Mouse (Mus musculus): ENCODE results near the gene Zfp811. TPM values are rescaled to one million over a fixed set of nuclear protein-coding genes. Genes with fewer than 3 reads are reported as not detected.
A peak's percentile ranks its signal among the peaks of the same experiment; 100 is the strongest.

Gene Zfp811
- polyA plus RNA-seq, 1 experiment from 2014 or later, result 10.3 TPM

- 12% methylated on average over 8 of the region's 8 CpGs for WGBS
Measured at GRCm38 (mm10) chr17:32808921-32809320, 810 bp downstream of the Zfp811 start.

GRCm38 (mm10) chr17:32789244-32789643, 20.5 kb downstream of the Zfp811 start:
- peaks cover 13% of the 10 kb centered on the region for H3K36me3 ChIP-seq
- H3K4me3 ChIP-seq, result no peak overlapping the region
- 78% methylated on average over 8 of the region's 8 CpGs for WGBS
- peak overlapping the region; percentile 71 for H3K4me2 ChIP-seq (replicated peaks)
- no peak overlapping the region for H3K9ac ChIP-seq
- no peaks in the 10 kb centered on the region for H3K9me3 ChIP-seq
- ATAC-seq (ENCODE audit: insufficient number of reproducible peaks, insufficient read depth, low FRiP score, low TSS enrichment), result no peak
- peaks cover 13% of the 10 kb centered on the region for H3K4me1 ChIP-seq
- H3K27ac ChIP-seq, result no peak overlapping the region
- no peaks in the 10 kb centered on the region for H3K27me3 ChIP-seq

More at GRCm38 (mm10) chr17:32808921-32809320, 810 bp downstream of the Zfp811 start:
- Histone ChIP-seq H3K4me2 (replicated peaks) (peak overlapping the region; percentile 72), H3K27me3 (no peaks in the 10 kb centered on the region), H3K9ac (peak overlapping the region; percentile 68), H3K9me3 (no peaks in the 10 kb centered on the region), H3K4me1 (peaks cover 16% of the 10 kb centered on the region; the same call in 1 of the 2 replicates), H3K4me3 (peak overlapping the region; percentile 56), H3K36me3 (no peaks in the 10 kb centered on the region), H3K27ac (no peak overlapping the region)
- no peak for ATAC-seq (ENCODE audit: insufficient number of reproducible peaks, insufficient read depth, low FRiP score, low TSS enrichment)

GRCm38 (mm10) chr17:32788576-32788975, 21.2 kb downstream of the Zfp811 start:
- 7% methylated on average over 9 of the region's 9 CpGs for WGBS
- peak overlapping the region; percentile 52; the same call in 1 of the 2 replicates for H3K27ac ChIP-seq
- ATAC-seq (ENCODE audit: insufficient number of reproducible peaks, insufficient read depth, low FRiP score, low TSS enrichment), result no peak

GRCm38 (mm10) chr17:32788094-32788559, 21.6 kb downstream of the Zfp811 start, which contains the start of gene Zfp871:
Gene Zfp871 (minus strand): TSS chr17:32788287.
- Histone ChIP-seq H3K9ac (peak within 1 kb of the TSS; percentile 96), H3K27ac (peak within 1 kb of the TSS; percentile 93), H3K36me3 (peaks cover 24% of the 10 kb centered on the region), H3K4me1 (peaks cover 13% of the 10 kb centered on the region), H3K9me3 (no peaks in the 10 kb centered on the region), H3K27me3 (no peaks in the 10 kb centered on the region), H3K4me2 (replicated peaks) (peak within 1 kb of the TSS; percentile 71), H3K4me3 (peak within 1 kb of the TSS; percentile 74)
- under 1% methylated on average over 22 of the region's 22 CpGs for WGBS
- ATAC-seq (ENCODE audit: insufficient number of reproducible peaks, insufficient read depth, low FRiP score, low TSS enrichment), result peak; percentile 97

More at GRCm38 (mm10) chr17:32788576-32788975, 21.2 kb downstream of the Zfp811 start:
- no peaks in the 10 kb centered on the region for H3K27me3 ChIP-seq
- H3K4me2 ChIP-seq (replicated peaks), result peak overlapping the region; percentile 71
- no peaks in the 10 kb centered on the region for H3K9me3 ChIP-seq
- peaks cover 13% of the 10 kb centered on the region for H3K4me1 ChIP-seq
- peak overlapping the region; percentile 30; the same call in 1 of the 2 replicates for H3K9ac ChIP-seq
- peaks cover 20% of the 10 kb centered on the region for H3K36me3 ChIP-seq
- H3K4me3 ChIP-seq, result peak overlapping the region; percentile 74

- ATAC-seq (ENCODE audit: insufficient number of reproducible peaks, insufficient read depth, low FRiP score, low TSS enrichment), result peak; percentile 75
- Histone ChIP-seq H3K4me1 (peaks cover 13% of the 10 kb centered on the region), H3K4me3 (peak overlapping the region; percentile 74)
Measured at GRCm38 (mm10) chr17:32787436-32788093, 22.2 kb downstream of the Zfp811 start.

GRCm38 (mm10) chr17:32786944-32787343, 22.8 kb downstream of the Zfp811 start:
- Histone ChIP-seq H3K4me3 (peak overlapping the region; percentile 74), H3K27ac (no peak overlapping the region), H3K9me3 (no peaks in the 10 kb centered on the region), H3K36me3 (peaks cover 28% of the 10 kb centered on the region), H3K4me1 (peaks cover 13% of the 10 kb centered on the region), H3K4me2 (replicated peaks) (peak overlapping the region; percentile 71), H3K9ac (peak overlapping the region; percentile 96; the same call in 1 of the 2 replicates), H3K27me3 (no peaks in the 10 kb centered on the region)
- WGBS, result 61% methylated on average over 6 of the region's 6 CpGs
- ATAC-seq (ENCODE audit: insufficient number of reproducible peaks, insufficient read depth, low FRiP score, low TSS enrichment), result no peak

More at GRCm38 (mm10) chr17:32787436-32788093, 22.2 kb downstream of the Zfp811 start:
- H3K4me2 ChIP-seq (replicated peaks), result peak overlapping the region; percentile 71
- H3K27ac ChIP-seq, result peak overlapping the region; percentile 93
- no peaks in the 10 kb centered on the region for H3K27me3 ChIP-seq
- peak overlapping the region; percentile 96 for H3K9ac ChIP-seq
- WGBS, result under 1% methylated on average over 31 of the region's 31 CpGs
- H3K9me3 ChIP-seq, result no peaks in the 10 kb centered on the region
- H3K36me3 ChIP-seq, result peaks cover 28% of the 10 kb centered on the region

GRCm38 (mm10) chr17:32785656-32786055, 24.1 kb downstream of the Zfp811 start:
- WGBS, result 80% methylated on average over 3 of the region's 3 CpGs
- H3K27me3 ChIP-seq, result no peaks in the 10 kb centered on the region
- no peak overlapping the region for H3K4me3 ChIP-seq
- H3K9ac ChIP-seq, result no peak overlapping the region
- no peaks in the 10 kb centered on the region for H3K9me3 ChIP-seq
- no peak overlapping the region for H3K27ac ChIP-seq
- peaks cover 13% of the 10 kb centered on the region for H3K4me1 ChIP-seq
- peak overlapping the region; percentile 24; the same call in 1 of the 2 replicates for H3K4me2 ChIP-seq (replicated peaks)
- H3K36me3 ChIP-seq, result peaks cover 28% of the 10 kb centered on the region
- no peak for ATAC-seq (ENCODE audit: insufficient number of reproducible peaks, insufficient read depth, low FRiP score, low TSS enrichment)

GRCm38 (mm10) chr17:32777564-32777963, 32.2 kb downstream of the Zfp811 start:
- Histone ChIP-seq H3K36me3 (peaks cover 64% of the 10 kb centered on the region), H3K27ac (no peak overlapping the region), H3K27me3 (no peaks in the 10 kb centered on the region), H3K4me2 (replicated peaks) (no peak overlapping the region), H3K9ac (no peak overlapping the region), H3K9me3 (no peaks in the 10 kb centered on the region), H3K4me3 (no peak overlapping the region), H3K4me1 (no peaks in the 10 kb centered on the region)
- no peak for ATAC-seq (ENCODE audit: insufficient number of reproducible peaks, insufficient read depth, low FRiP score, low TSS enrichment)
- WGBS, result 95% methylated on average over 3 of the region's 3 CpGs

GRCm38 (mm10) chr17:32771213-32771612, 38.5 kb downstream of the Zfp811 start:
- H3K4me3 ChIP-seq, result no peak overlapping the region
- H3K9me3 ChIP-seq, result 0 out of 2 replicates have a peak, but pooled peaks cover 3% of the 10 kb centered on the region
- no peak overlapping the region for H3K4me2 ChIP-seq (replicated peaks)
- no peaks in the 10 kb centered on the region for H3K27me3 ChIP-seq
- ATAC-seq (ENCODE audit: insufficient number of reproducible peaks, insufficient read depth, low FRiP score, low TSS enrichment), result no peak
- no peaks in the 10 kb centered on the region for H3K4me1 ChIP-seq
- WGBS, result 90% methylated on average over 1 of the region's 1 CpGs
- H3K36me3 ChIP-seq, result peaks cover 86% of the 10 kb centered on the region
- H3K27ac ChIP-seq, result no peak overlapping the region
- H3K9ac ChIP-seq, result no peak overlapping the region

GRCm38 (mm10) chr17:32766422-32766821, 43.3 kb downstream of the Zfp811 start:
- Histone ChIP-seq H3K4me1 (no peaks in the 10 kb centered on the region), H3K9me3 (0 out of 2 replicates have a peak, but pooled peaks cover 3% of the 10 kb centered on the region), H3K36me3 (peaks cover 64% of the 10 kb centered on the region), H3K27me3 (no peaks in the 10 kb centered on the region), H3K4me3 (no peak overlapping the region), H3K27ac (no peak overlapping the region), H3K9ac (no peak overlapping the region), H3K4me2 (replicated peaks) (no peak overlapping the region)
- ATAC-seq (ENCODE audit: insufficient number of reproducible peaks, insufficient read depth, low FRiP score, low TSS enrichment), result no peak
- 93% methylated on average over 2 of the region's 2 CpGs for WGBS

- H3K4me1 ChIP-seq, result no peaks in the 10 kb centered on the region
- 62% methylated on average over 5 of the region's 5 CpGs for WGBS
- no peaks in the 10 kb centered on the region for H3K9me3 ChIP-seq
- no peak overlapping the region for H3K9ac ChIP-seq
- H3K27me3 ChIP-seq, result no peaks in the 10 kb centered on the region
- H3K4me3 ChIP-seq, result no peak overlapping the region
- H3K36me3 ChIP-seq, result no peaks in the 10 kb centered on the region
- no peak for ATAC-seq (ENCODE audit: insufficient number of reproducible peaks, insufficient read depth, low FRiP score, low TSS enrichment)
- no peak overlapping the region for H3K4me2 ChIP-seq (replicated peaks)
- no peak overlapping the region for H3K27ac ChIP-seq
Measured at GRCm38 (mm10) chr17:32757331-32757730, 52.4 kb downstream of the Zfp811 start.

GRCm38 (mm10) chr17:32753634-32754033, 56.1 kb downstream of the Zfp811 start:
- no peak for ATAC-seq (ENCODE audit: insufficient number of reproducible peaks, insufficient read depth, low FRiP score, low TSS enrichment)
- Histone ChIP-seq H3K4me3 (no peak overlapping the region), H3K27me3 (no peaks in the 10 kb centered on the region), H3K9ac (no peak overlapping the region), H3K4me1 (no peaks in the 10 kb centered on the region), H3K9me3 (no peaks in the 10 kb centered on the region), H3K36me3 (no peaks in the 10 kb centered on the region), H3K4me2 (replicated peaks) (no peak overlapping the region), H3K27ac (no peak overlapping the region)
- WGBS, result 12% methylated on average over 12 of the region's 12 CpGs
